Mouse (Mus musculus): ENCODE data around the gene Sys1. TPM values are rescaled to one million over a fixed set of nuclear protein-coding genes. Genes with fewer than 3 reads are reported as not detected.

Sys1 gene
- polyA plus RNA-seq, 1 experiment, result 19.8 TPM

GRCm38 (mm10) chr2:164520782-164521181 is 64.0 kb downstream of the Sys1 start:
- H3K4me3 ChIP-seq (ENCODE audit: low read depth, low read length), result no peak overlapping the region
- TF ChIP-seq POLR2A (IDR thresholded peaks at IDR 0.05; ENCODE audit: insufficient read depth, low read length) (no peak), CTCF (IDR thresholded peaks at IDR 0.05; ENCODE audit: low read depth, low read length) (peak; percentile 86)
- H3K27me3 ChIP-seq (ENCODE audit: control insufficient read depth, insufficient read depth, low read length, poor library complexity, severe bottlenecking), result no peaks in the 10 kb centered on the region
- peaks cover 4% of the 10 kb centered on the region for H3K4me1 ChIP-seq (ENCODE audit: control insufficient read depth, insufficient read depth, low read length)
- no peaks in the 10 kb centered on the region for H3K36me3 ChIP-seq (ENCODE audit: control insufficient read depth, insufficient read depth, low read length, poor library complexity, severe bottlenecking)
- H3K9me3 ChIP-seq (replicated peaks; ENCODE audit: control insufficient read depth, insufficient read depth, low read length, poor library complexity, severe bottlenecking), result peaks cover 12% of the 10 kb centered on the region
- H3K27ac ChIP-seq (ENCODE audit: insufficient read depth, low read length), result no peak overlapping the region
- H3K9ac ChIP-seq (ENCODE audit: low read depth, poor library complexity, severe bottlenecking), result 0 out of 2 replicates have a peak overlapping the region, but pooled peaks have one; percentile 1

GRCm38 (mm10) chr2:164521841-164522240 is 65.1 kb downstream of the Sys1 start:
- Histone ChIP-seq H3K36me3 (ENCODE audit: control insufficient read depth, insufficient read depth, low read length, poor library complexity, severe bottlenecking) (no peaks in the 10 kb centered on the region), H3K9ac (ENCODE audit: low read depth, poor library complexity, severe bottlenecking) (peak overlapping the region; percentile 22; the same call in 1 of the 2 replicates), H3K27me3 (ENCODE audit: control insufficient read depth, insufficient read depth, low read length, poor library complexity, severe bottlenecking) (no peaks in the 10 kb centered on the region), H3K9me3 (replicated peaks; ENCODE audit: control insufficient read depth, insufficient read depth, low read length, poor library complexity, severe bottlenecking) (peaks cover 14% of the 10 kb centered on the region), H3K27ac (ENCODE audit: insufficient read depth, low read length) (peak overlapping the region; percentile 72), H3K4me1 (ENCODE audit: control insufficient read depth, insufficient read depth, low read length) (peaks cover 4% of the 10 kb centered on the region), H3K4me3 (ENCODE audit: low read depth, low read length) (0 out of 2 replicates have a peak overlapping the region, but pooled peaks have one; percentile 3)
- TF ChIP-seq CTCF (IDR thresholded peaks at IDR 0.05; ENCODE audit: low read depth, low read length) (no peak), EP300 (IDR thresholded peaks at IDR 0.05; ENCODE audit: insufficient read depth, low read depth, low read length) (peak; percentile 75), POLR2A (IDR thresholded peaks at IDR 0.05; ENCODE audit: insufficient read depth, low read length) (no peak)

GRCm38 (mm10) chr2:164522280-164522679 is 65.5 kb downstream of the Sys1 start:
- no peak overlapping the region for H3K4me3 ChIP-seq (ENCODE audit: low read depth, low read length)
- H3K36me3 ChIP-seq (ENCODE audit: control insufficient read depth, insufficient read depth, low read length, poor library complexity, severe bottlenecking), result no peaks in the 10 kb centered on the region
- H3K9ac ChIP-seq (ENCODE audit: low read depth, poor library complexity, severe bottlenecking), result 0 out of 2 replicates have a peak overlapping the region, but pooled peaks have one; percentile 22
- peaks cover 4% of the 10 kb centered on the region for H3K4me1 ChIP-seq (ENCODE audit: control insufficient read depth, insufficient read depth, low read length)
- peaks cover 14% of the 10 kb centered on the region for H3K9me3 ChIP-seq (replicated peaks; ENCODE audit: control insufficient read depth, insufficient read depth, low read length, poor library complexity, severe bottlenecking)
- no peak for TF ChIP-seq CTCF (IDR thresholded peaks at IDR 0.05; ENCODE audit: low read depth, low read length)
- TF ChIP-seq POLR2A (IDR thresholded peaks at IDR 0.05; ENCODE audit: insufficient read depth, low read length), result no peak
- no peak for TF ChIP-seq EP300 (IDR thresholded peaks at IDR 0.05; ENCODE audit: insufficient read depth, low read depth, low read length)
- H3K27ac ChIP-seq (ENCODE audit: insufficient read depth, low read length), result peak overlapping the region; percentile 72
- no peaks in the 10 kb centered on the region for H3K27me3 ChIP-seq (ENCODE audit: control insufficient read depth, insufficient read depth, low read length, poor library complexity, severe bottlenecking)

- no peak overlapping the region for H3K9ac ChIP-seq (ENCODE audit: low read depth, poor library complexity, severe bottlenecking)
- H3K27me3 ChIP-seq (ENCODE audit: control insufficient read depth, insufficient read depth, low read length, poor library complexity, severe bottlenecking), result no peaks in the 10 kb centered on the region
- no peak overlapping the region for H3K4me3 ChIP-seq (ENCODE audit: low read depth, low read length)
- peaks cover 4% of the 10 kb centered on the region for H3K4me1 ChIP-seq (ENCODE audit: control insufficient read depth, insufficient read depth, low read length)
- H3K36me3 ChIP-seq (ENCODE audit: control insufficient read depth, insufficient read depth, low read length, poor library complexity, severe bottlenecking), result no peaks in the 10 kb centered on the region
- TF ChIP-seq EP300 (IDR thresholded peaks at IDR 0.05; ENCODE audit: insufficient read depth, low read depth, low read length) (no peak), POLR2A (IDR thresholded peaks at IDR 0.05; ENCODE audit: insufficient read depth, low read length) (no peak), CTCF (IDR thresholded peaks at IDR 0.05; ENCODE audit: low read depth, low read length) (no peak)
- H3K9me3 ChIP-seq (replicated peaks; ENCODE audit: control insufficient read depth, insufficient read depth, low read length, poor library complexity, severe bottlenecking), result peaks cover 14% of the 10 kb centered on the region
- H3K27ac ChIP-seq (ENCODE audit: insufficient read depth, low read length), result no peak overlapping the region
Measured at GRCm38 (mm10) chr2:164523301-164523773, 66.6 kb downstream of the Sys1 start.

GRCm38 (mm10) chr2:164528557-164528956 is 71.8 kb downstream of the Sys1 start:
- no peak overlapping the region for H3K4me3 ChIP-seq (ENCODE audit: low read depth, low read length)
- peaks cover 14% of the 10 kb centered on the region for H3K9me3 ChIP-seq (replicated peaks; ENCODE audit: control insufficient read depth, insufficient read depth, low read length, poor library complexity, severe bottlenecking)
- no peak overlapping the region for H3K27ac ChIP-seq (ENCODE audit: insufficient read depth, low read length)
- H3K9ac ChIP-seq (ENCODE audit: low read depth, poor library complexity, severe bottlenecking), result no peak overlapping the region
- no peak for TF ChIP-seq CTCF (IDR thresholded peaks at IDR 0.05; ENCODE audit: low read depth, low read length)
- TF ChIP-seq EP300 (IDR thresholded peaks at IDR 0.05; ENCODE audit: insufficient read depth, low read depth, low read length), result no peak
- no peak for TF ChIP-seq POLR2A (IDR thresholded peaks at IDR 0.05; ENCODE audit: insufficient read depth, low read length)
- no peaks in the 10 kb centered on the region for H3K27me3 ChIP-seq (ENCODE audit: control insufficient read depth, insufficient read depth, low read length, poor library complexity, severe bottlenecking)
- peaks cover 3% of the 10 kb centered on the region for H3K4me1 ChIP-seq (ENCODE audit: control insufficient read depth, insufficient read depth, low read length)
- H3K36me3 ChIP-seq (ENCODE audit: control insufficient read depth, insufficient read depth, low read length, poor library complexity, severe bottlenecking), result no peaks in the 10 kb centered on the region

Other genes starting within 250 kb of the Sys1 start
- not detected in 2 replicates for gene Wfdc15b, start 235.3 kb upstream of the Sys1 start, polyA plus RNA-seq (2011; ENCODE audit: insufficient read depth, insufficient read length, low read depth, missing spikeins)
- not detected in 2 replicates for gene Svs2, start 218.5 kb upstream of the Sys1 start, polyA plus RNA-seq (2011; ENCODE audit: insufficient read depth, insufficient read length, low read depth, missing spikeins)
- not detected in 2 replicates for gene Svs3b, start 200.3 kb upstream of the Sys1 start, polyA plus RNA-seq (2011; ENCODE audit: insufficient read depth, insufficient read length, low read depth, missing spikeins)
- gene Svs4, start 178.5 kb upstream of the Sys1 start, polyA plus RNA-seq (2011; ENCODE audit: insufficient read depth, insufficient read length, low read depth, missing spikeins), result not detected in 2 replicates
- not detected in 2 replicates for gene Svs3a, start 167.7 kb upstream of the Sys1 start, polyA plus RNA-seq (2011; ENCODE audit: insufficient read depth, insufficient read length, low read depth, missing spikeins)
- gene Svs6, start 140.2 kb upstream of the Sys1 start, polyA plus RNA-seq (2011; ENCODE audit: insufficient read depth, insufficient read length, low read depth, missing spikeins), result not detected in 2 replicates
- gene Svs5, start 124.2 kb upstream of the Sys1 start, polyA plus RNA-seq (2011; ENCODE audit: insufficient read depth, insufficient read length, low read depth, missing spikeins), result not detected in 2 replicates
- gene Slpi, start 67.9 kb upstream of the Sys1 start, polyA plus RNA-seq (2011; ENCODE audit: insufficient read depth, insufficient read length, low read depth, missing spikeins), result 1.6 and 1.8 TPM in 2 replicates
- gene Rbpjl, start 53.8 kb upstream of the Sys1 start, polyA plus RNA-seq (2011; ENCODE audit: insufficient read depth, insufficient read length, low read depth, missing spikeins), result not detected in 2 replicates
- 0.93 and 1.7 TPM in 2 replicates for gene Matn4, start 51.8 kb upstream of the Sys1 start, polyA plus RNA-seq (2011; ENCODE audit: insufficient read depth, insufficient read length, low read depth, missing spikeins)
- gene Sdc4, start 13.1 kb upstream of the Sys1 start, polyA plus RNA-seq (2011; ENCODE audit: insufficient read depth, insufficient read length, low read depth, missing spikeins), result 212 and 213 TPM in 2 replicates
- 2.3 TPM in 1 of 2 replicates, not detected in the other for gene Gm20458, start 4.0 kb downstream of the Sys1 start, polyA plus RNA-seq (2011; ENCODE audit: insufficient read depth, insufficient read length, low read depth, missing spikeins)
- not detected in 2 replicates for gene Trp53tg5, start 16.8 kb downstream of the Sys1 start, polyA plus RNA-seq (2011; ENCODE audit: insufficient read depth, insufficient read length, low read depth, missing spikeins)
- 6.4 and 7.1 TPM in 2 replicates for gene Dbndd2, start 29.1 kb downstream of the Sys1 start, polyA plus RNA-seq (2011; ENCODE audit: insufficient read depth, insufficient read length, low read depth, missing spikeins)
- 49.9 and 52.7 TPM in 2 replicates for gene Pigt, start 40.6 kb downstream of the Sys1 start, polyA plus RNA-seq (2011; ENCODE audit: insufficient read depth, insufficient read length, low read depth, missing spikeins)
- gene Wfdc2, start 105.4 kb downstream of the Sys1 start, polyA plus RNA-seq (2011; ENCODE audit: insufficient read depth, insufficient read length, low read depth, missing spikeins), result 123 and 135 TPM in 2 replicates
- gene Spint3, start 116.5 kb downstream of the Sys1 start, polyA plus RNA-seq (2011; ENCODE audit: insufficient read depth, insufficient read length, low read depth, missing spikeins), result not detected in 2 replicates
- gene Wfdc6a, start 128.5 kb downstream of the Sys1 start, polyA plus RNA-seq (2011; ENCODE audit: insufficient read depth, insufficient read length, low read depth, missing spikeins), result not detected in 2 replicates
- not detected in 2 replicates for gene Eppin, start 136.6 kb downstream of the Sys1 start, polyA plus RNA-seq (2011; ENCODE audit: insufficient read depth, insufficient read length, low read depth, missing spikeins)
- gene Wfdc6b, start 156.6 kb downstream of the Sys1 start, polyA plus RNA-seq (2011; ENCODE audit: insufficient read depth, insufficient read length, low read depth, missing spikeins), result not detected in 2 replicates
- gene Wfdc8, start 156.7 kb downstream of the Sys1 start, polyA plus RNA-seq (2011; ENCODE audit: insufficient read depth, insufficient read length, low read depth, missing spikeins), result not detected in 2 replicates
- not detected in 2 replicates for gene Wfdc16, start 181.8 kb downstream of the Sys1 start, polyA plus RNA-seq (2011; ENCODE audit: insufficient read depth, insufficient read length, low read depth, missing spikeins)
- not detected in 2 replicates for gene Wfdc10, start 199.1 kb downstream of the Sys1 start, polyA plus RNA-seq (2011; ENCODE audit: insufficient read depth, insufficient read length, low read depth, missing spikeins)
- gene Wfdc9, start 199.6 kb downstream of the Sys1 start, polyA plus RNA-seq (2011; ENCODE audit: insufficient read depth, insufficient read length, low read depth, missing spikeins), result not detected in 2 replicates
- gene Wfdc11, start 217.1 kb downstream of the Sys1 start, polyA plus RNA-seq (2011; ENCODE audit: insufficient read depth, insufficient read length, low read depth, missing spikeins), result not detected in 2 replicates
- gene Wfdc13, start 228.1 kb downstream of the Sys1 start, polyA plus RNA-seq (2011; ENCODE audit: insufficient read depth, insufficient read length, low read depth, missing spikeins), result 0.57 TPM in 1 of 2 replicates, not detected in the other
- gene Spint4, start 241.5 kb downstream of the Sys1 start, polyA plus RNA-seq (2011; ENCODE audit: insufficient read depth, insufficient read length, low read depth, missing spikeins), result not detected in 2 replicates

All from ES-Bruce4 (cell line).